Mouse (Mus musculus) midbrain, embryonic 14.5 days (tissue): ENCODE results near the gene Rtp3. TPM values are rescaled to one million over a fixed set of nuclear protein-coding genes. Genes with fewer than 3 reads are reported as not detected.

ENCODE experiments used
- ATAC-seq: fragments of 200-750 bp; cut with Nextera tagmentation; 2 replicates; pipeline ENCODE4 v1.8.0; 2017; ENCODE audit warnings: moderate number of reproducible peaks, moderate library complexity; ENCODE audit not compliant: low FRiP score, low TSS enrichment
- DNase-seq: peaks from one replicate; pipeline ENCODE4 v3.0.0-alpha.2; 2015
- H3K27ac ChIP-seq: fragments of 300-500 bp; sonication (generic); replicated peaks from 2 replicates; pipeline ENCODE4 v1.5.1; 2014; ENCODE audit warnings: mild to moderate bottlenecking, low read depth, low read length, moderate library complexity
- H3K27me3 ChIP-seq: fragments of 300-500 bp; sonication (generic); 2 replicates; pipeline ENCODE4 v1.6.1; 2014; ENCODE audit warnings: low read length, control low read depth, mixed read lengths; ENCODE audit not compliant: control insufficient read depth, insufficient read depth
- H3K36me3 ChIP-seq: fragments of 300-500 bp; sonication (generic); 2 replicates; pipeline ENCODE4 v1.6.1; 2014; ENCODE audit warnings: low read length, control low read depth; ENCODE audit not compliant: control insufficient read depth, insufficient read depth
- H3K4me1 ChIP-seq: fragments of 300-500 bp; sonication (generic); 2 replicates; pipeline ENCODE4 v1.6.1; 2014; ENCODE audit warnings: mild to moderate bottlenecking, antibody characterized with exemption, low read length, control low read depth; ENCODE audit not compliant: control insufficient read depth, insufficient read depth
- H3K4me2 ChIP-seq: fragments of 300-500 bp; sonication (generic); 2 replicates; pipeline ENCODE4 v1.6.1; 2014; ENCODE audit warnings: mild to moderate bottlenecking, low read length, moderate library complexity
- H3K4me3 ChIP-seq: fragments of 300-500 bp; sonication (generic); replicated peaks from 2 replicates; pipeline ENCODE4 v1.5.1; 2014; ENCODE audit warnings: low read depth, low read length
- H3K9ac ChIP-seq: fragments of 300-500 bp; sonication (generic); replicated peaks from 2 replicates; pipeline ENCODE4 v1.6.1; 2014; ENCODE audit warnings: mild to moderate bottlenecking, low read length, moderate library complexity
- H3K9me3 ChIP-seq: fragments of 300-500 bp; sonication (generic); 2 replicates; pipeline ENCODE4 v1.6.1; 2016; ENCODE audit warnings: low read length, control low read depth, mixed read lengths; ENCODE audit not compliant: control insufficient read depth
- WGBS: fragments of 180-500 bp; shearing (Covaris S2); extraction: QIAGEN DNeasy Blood & Tissue Kit; methylation state at CpG from one replicate; pipeline ENCODE4 v1.1.7; 2014; 5-methylcytosine and 5-hydroxymethylcytosine counted together
- polyA plus RNA-seq: library from polyadenylated mRNA; unstranded; fragments of >200 nt; fragmentation: Nextera tagmentation; extraction: Ambion mirVana; gene quantifications from 2 replicates; pipeline ENCODE4 v1.2.1, GENCODE M21; 2014

The Rtp3 gene
- polyA plus RNA-seq, 1 experiment from 2014 or later, result not detected

DNA sequence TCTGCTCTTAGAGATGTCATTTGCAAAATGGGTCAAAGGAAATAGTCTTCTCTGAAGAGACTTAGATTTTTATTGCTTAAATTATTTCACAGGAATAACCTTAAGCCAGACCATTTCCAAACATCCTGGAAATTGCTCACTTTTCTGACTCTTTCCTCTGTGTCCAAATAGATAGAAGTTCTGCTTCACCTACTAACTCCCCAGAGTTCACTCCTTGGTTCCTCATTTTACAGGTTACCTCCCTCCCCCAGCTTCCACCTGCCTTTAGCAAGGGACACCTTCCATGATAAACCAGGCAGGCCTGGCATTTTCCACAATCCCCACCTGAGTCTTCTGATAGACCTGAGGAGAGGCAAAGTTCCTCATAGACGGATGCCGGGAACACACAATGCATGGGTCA, 16.2 kb upstream of the Rtp3 start:
- Histone ChIP-seq H3K4me3 (no peak overlapping the region), H3K27ac (no peak overlapping the region), H3K9me3 (no peaks in the 10 kb centered on the region), H3K36me3 (no peaks in the 10 kb centered on the region), H3K4me1 (no peaks in the 10 kb centered on the region), H3K9ac (no peak overlapping the region), H3K4me2 (no peak overlapping the region), H3K27me3 (no peaks in the 10 kb centered on the region)
- ATAC-seq (no peak), DNase-seq (no peak)
- WGBS, result 94% methylated on average over 2 of the region's 2 CpGs

DNA sequence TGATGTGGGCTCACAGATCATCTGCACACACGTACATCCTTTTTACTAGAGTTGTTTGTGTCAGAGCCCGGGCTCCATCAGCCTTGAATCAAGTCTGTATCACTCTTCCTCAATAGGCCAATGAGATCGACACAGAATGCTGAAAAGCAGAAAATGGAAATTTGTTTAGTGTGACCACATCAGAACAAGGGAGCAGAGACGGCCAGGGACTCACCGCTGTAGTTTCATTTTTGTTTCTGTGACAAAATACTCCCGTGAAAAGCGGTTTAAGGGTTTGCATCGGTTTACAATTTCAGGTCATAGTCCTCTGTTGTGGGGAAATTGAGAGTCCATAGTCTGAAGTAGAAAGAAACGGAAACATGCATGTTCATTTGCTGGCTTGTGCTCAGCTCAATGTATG, 12.9 kb upstream of the Rtp3 start:
- ATAC-seq (no peak), DNase-seq (no peak)
- no peak overlapping the region for H3K4me2 ChIP-seq
- H3K9ac ChIP-seq, result no peak overlapping the region
- 90% methylated on average over 9 of the region's 9 CpGs for WGBS
- H3K9me3 ChIP-seq, result no peaks in the 10 kb centered on the region
- no peak overlapping the region for H3K27ac ChIP-seq
- H3K36me3 ChIP-seq, result no peaks in the 10 kb centered on the region
- H3K4me1 ChIP-seq, result no peaks in the 10 kb centered on the region
- H3K27me3 ChIP-seq, result no peaks in the 10 kb centered on the region
- no peak overlapping the region for H3K4me3 ChIP-seq

DNA sequence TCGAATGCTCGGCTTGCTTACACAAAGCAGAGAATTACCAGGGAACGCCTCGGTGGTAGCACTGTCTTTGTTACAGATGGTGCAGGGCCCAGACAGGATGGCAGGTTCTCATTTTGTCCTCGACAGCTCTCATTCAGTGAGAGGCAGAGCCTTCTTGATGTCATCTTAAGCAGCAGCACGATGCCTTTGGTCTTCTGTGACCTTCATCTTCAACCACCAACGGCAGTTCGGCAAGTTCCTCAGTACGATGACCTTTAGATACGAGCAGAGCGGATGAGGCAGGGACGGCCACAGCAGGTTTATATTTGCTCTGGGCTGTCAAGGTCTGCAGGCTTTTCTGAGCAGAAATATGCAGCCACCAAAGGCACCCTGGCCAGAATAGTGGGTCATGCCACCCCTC, 11.2 kb upstream of the Rtp3 start:
- Histone ChIP-seq H3K4me1 (no peaks in the 10 kb centered on the region), H3K4me3 (no peak overlapping the region), H3K36me3 (no peaks in the 10 kb centered on the region), H3K27ac (no peak overlapping the region), H3K9ac (no peak overlapping the region), H3K4me2 (no peak overlapping the region), H3K27me3 (no peaks in the 10 kb centered on the region), H3K9me3 (no peaks in the 10 kb centered on the region)
- 82% methylated on average over 12 of the region's 12 CpGs for WGBS
- DNase-seq (no peak), ATAC-seq (no peak)

DNA sequence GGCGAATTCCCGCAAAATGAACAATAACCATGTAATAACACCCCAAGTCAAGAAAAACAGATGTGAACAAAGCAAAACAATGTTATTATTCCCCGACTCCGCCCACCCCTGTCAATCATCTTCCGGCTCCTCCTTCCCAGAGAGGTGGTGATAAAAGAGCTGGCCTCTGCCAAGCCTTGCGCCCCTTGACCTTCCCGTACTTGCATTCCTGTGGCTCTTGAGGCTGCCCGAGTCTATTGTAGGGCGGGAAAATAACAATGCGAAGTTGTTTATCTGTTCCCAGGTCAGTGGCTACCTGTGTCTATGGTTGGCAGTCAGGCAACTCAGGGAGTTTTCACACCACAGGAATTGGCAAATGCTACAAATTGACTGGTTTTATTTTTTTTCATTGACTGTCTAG, 9.5 kb upstream of the Rtp3 start:
- Histone ChIP-seq H3K4me2 (no peak overlapping the region), H3K4me3 (no peak overlapping the region), H3K9me3 (no peaks in the 10 kb centered on the region), H3K9ac (no peak overlapping the region), H3K27me3 (no peaks in the 10 kb centered on the region), H3K27ac (no peak overlapping the region), H3K36me3 (no peaks in the 10 kb centered on the region), H3K4me1 (no peaks in the 10 kb centered on the region)
- 87% methylated on average over 10 of the region's 10 CpGs for WGBS
- no peak for DNase-seq
- ATAC-seq, result no peak

DNA sequence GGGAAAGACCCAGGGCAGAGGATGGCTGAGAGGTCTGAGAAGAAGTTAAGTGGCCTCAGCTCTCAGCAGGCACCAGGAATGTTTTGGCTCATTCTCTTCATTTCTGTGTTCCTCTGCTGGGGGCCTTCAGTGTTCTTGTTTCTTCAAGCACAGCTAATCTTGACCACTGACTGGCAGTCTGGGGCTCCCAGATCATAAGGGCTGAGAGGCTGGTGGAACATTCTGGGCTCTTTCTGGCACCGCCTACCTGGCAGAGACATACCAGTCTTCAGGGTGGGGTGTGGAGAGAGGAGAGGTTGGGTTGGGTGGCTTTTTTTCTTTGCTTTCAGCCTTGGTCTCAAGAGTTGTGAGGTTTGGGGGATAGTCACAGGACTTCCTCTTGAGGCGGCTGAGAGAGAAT, 8.7 kb upstream of the Rtp3 start:
- DNase-seq, result no peak
- no peaks in the 10 kb centered on the region for H3K36me3 ChIP-seq
- 85% methylated on average over 2 of the region's 2 CpGs for WGBS
- H3K9me3 ChIP-seq, result no peaks in the 10 kb centered on the region
- H3K4me3 ChIP-seq, result no peak overlapping the region
- no peaks in the 10 kb centered on the region for H3K4me1 ChIP-seq
- no peak overlapping the region for H3K27ac ChIP-seq
- no peak overlapping the region for H3K9ac ChIP-seq
- ATAC-seq, result no peak
- H3K4me2 ChIP-seq, result no peak overlapping the region
- H3K27me3 ChIP-seq, result no peaks in the 10 kb centered on the region

DNA sequence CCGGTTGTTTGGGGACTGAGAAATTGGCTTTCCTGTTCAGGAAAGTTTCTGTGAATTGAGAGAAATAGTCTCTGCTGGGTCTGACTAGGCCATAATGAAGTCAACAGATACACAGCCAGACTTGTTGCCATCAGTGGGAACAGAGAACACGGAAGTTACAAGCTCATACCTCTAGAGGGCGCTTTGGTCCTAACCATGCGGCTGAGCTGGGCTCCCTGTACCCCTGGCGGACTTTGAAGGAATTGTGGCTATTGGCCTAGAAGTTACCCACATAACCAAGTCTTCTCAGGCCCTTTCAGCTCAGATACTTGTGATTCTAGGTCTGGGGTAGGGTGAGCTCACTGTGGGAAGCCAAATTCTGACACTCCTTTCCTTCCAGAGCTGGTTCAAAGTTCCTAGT, 6.9 kb upstream of the Rtp3 start:
- Histone ChIP-seq H3K9me3 (no peaks in the 10 kb centered on the region), H3K27me3 (no peaks in the 10 kb centered on the region), H3K36me3 (no peaks in the 10 kb centered on the region), H3K9ac (no peak overlapping the region), H3K4me3 (no peak overlapping the region), H3K4me1 (no peaks in the 10 kb centered on the region), H3K27ac (no peak overlapping the region), H3K4me2 (no peak overlapping the region)
- ATAC-seq (no peak), DNase-seq (peak; percentile 83)
- WGBS, result 5% methylated on average over 5 of the region's 5 CpGs

DNA sequence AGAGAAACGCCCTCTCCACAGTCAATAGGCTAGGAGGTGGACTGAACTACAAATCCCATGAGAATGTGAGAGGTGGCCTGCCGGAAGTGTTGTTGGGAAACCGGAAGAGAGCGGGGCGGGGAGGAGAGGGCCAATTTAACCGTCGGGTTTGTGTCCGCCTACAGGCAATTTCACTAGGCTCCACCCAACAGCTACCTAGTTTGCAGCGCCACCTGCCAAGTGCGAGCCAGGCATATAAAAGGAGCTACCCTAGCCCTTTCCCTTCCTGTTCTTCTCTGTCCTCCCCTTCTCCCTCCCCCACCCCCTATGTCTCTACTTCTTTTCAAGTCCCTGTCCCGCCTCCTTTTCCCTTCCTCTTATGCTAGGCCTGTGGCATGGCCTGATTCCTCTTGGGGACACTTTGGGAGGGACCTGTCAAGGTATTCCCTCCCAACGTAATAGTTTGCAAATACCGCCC, 4.4 kb upstream of the Rtp3 start:
- Histone ChIP-seq H3K27me3 (no peaks in the 10 kb centered on the region), H3K9me3 (no peaks in the 10 kb centered on the region), H3K4me1 (no peaks in the 10 kb centered on the region), H3K4me2 (peak overlapping the region; percentile 53), H3K27ac (peak overlapping the region; percentile 72; the same call in 1 of the 2 replicates), H3K4me3 (peak overlapping the region; percentile 39), H3K36me3 (no peaks in the 10 kb centered on the region), H3K9ac (peak overlapping the region; percentile 45; the same call in 1 of the 2 replicates)
- WGBS, result 11% methylated on average over 13 of the region's 13 CpGs
- no peak; the same call in 1 of the 2 replicates for ATAC-seq
- peak; percentile 87 for DNase-seq

DNA sequence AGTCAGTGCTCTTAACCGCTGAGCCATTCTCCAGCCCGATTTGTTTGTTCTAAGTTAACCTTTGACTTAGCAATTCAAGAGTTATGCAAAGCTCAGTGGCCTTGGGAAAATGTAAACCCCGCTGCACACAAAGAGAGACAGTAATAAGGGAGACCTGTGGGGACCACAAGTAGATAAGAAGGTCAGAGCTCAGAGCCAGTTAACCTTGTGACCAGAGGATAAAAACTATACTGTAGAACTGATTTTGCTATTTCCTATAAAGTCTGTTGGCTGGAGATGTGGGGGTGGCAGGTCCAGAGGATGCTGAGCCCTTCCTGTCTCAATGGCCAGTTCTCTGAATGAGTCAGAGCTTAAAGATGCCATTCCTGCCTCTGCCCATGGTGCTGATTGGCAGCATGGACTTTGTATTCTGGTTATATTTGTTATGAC, 2.9 kb upstream of the Rtp3 start:
- H3K27me3 ChIP-seq, result no peaks in the 10 kb centered on the region
- H3K4me1 ChIP-seq, result no peaks in the 10 kb centered on the region
- H3K36me3 ChIP-seq, result no peaks in the 10 kb centered on the region
- ATAC-seq (no peak), DNase-seq (no peak)
- WGBS, result 52% methylated on average over 3 of the region's 3 CpGs
- no peak overlapping the region for H3K4me2 ChIP-seq
- no peak overlapping the region for H3K4me3 ChIP-seq
- no peak overlapping the region for H3K9ac ChIP-seq
- H3K27ac ChIP-seq, result no peak overlapping the region
- no peaks in the 10 kb centered on the region for H3K9me3 ChIP-seq

DNA sequence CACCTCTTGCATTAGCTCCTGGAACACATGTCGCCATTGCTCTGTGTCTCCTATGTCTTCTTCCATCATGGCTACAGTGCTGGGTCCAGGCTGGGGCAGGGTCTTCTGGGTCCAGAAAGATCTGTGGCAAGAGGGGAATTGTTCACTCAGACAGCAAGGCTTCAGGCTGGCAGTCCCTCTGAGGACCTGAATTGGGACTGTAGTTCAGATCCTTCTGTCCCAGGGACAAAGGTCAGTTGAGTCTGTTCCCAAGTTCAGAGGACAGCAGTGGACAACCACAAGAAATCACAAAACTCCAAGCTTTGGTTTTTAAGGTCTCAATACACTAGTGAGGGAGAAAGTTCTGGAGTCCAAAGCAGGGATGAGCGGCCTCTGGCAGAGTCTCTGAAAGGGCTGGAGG, 840 bp downstream of the Rtp3 start:
- Histone ChIP-seq H3K9ac (no peak overlapping the region), H3K4me2 (no peak overlapping the region), H3K9me3 (no peaks in the 10 kb centered on the region), H3K4me3 (no peak overlapping the region), H3K4me1 (no peaks in the 10 kb centered on the region), H3K27ac (no peak overlapping the region), H3K36me3 (no peaks in the 10 kb centered on the region), H3K27me3 (no peaks in the 10 kb centered on the region)
- WGBS, result 88% methylated on average over 2 of the region's 2 CpGs
- no peak for DNase-seq
- ATAC-seq, result no peak
